Mouse (Mus musculus) liver, embryonic 13.5 days (tissue): ENCODE measurements around the gene Zbp1. TPM values are rescaled to one million over a fixed set of nuclear protein-coding genes. Genes with fewer than 3 reads are reported as not detected.

ENCODE experiments used
- ATAC-seq: fragments of 200-750 bp; cut with Nextera tagmentation; 2 replicates; pipeline ENCODE4 v1.8.0; 2017; ENCODE audit warnings: low read depth, mild to moderate bottlenecking, moderate number of reproducible peaks, moderate library complexity
- DNase-seq: peaks from one replicate; pipeline ENCODE4 v3.0.0; 2022
- H3K27ac ChIP-seq: fragments of 300-500 bp; sonication (generic); 2 replicates; pipeline ENCODE4 v1.5.1; 2015; ENCODE audit warnings: moderate library complexity, mild to moderate bottlenecking, inconsistent platforms
- H3K27me3 ChIP-seq: fragments of 300-500 bp; sonication (generic); 2 replicates; pipeline ENCODE4 v1.6.1; 2015; ENCODE audit warnings: mild to moderate bottlenecking, inconsistent platforms
- H3K36me3 ChIP-seq: fragments of 300-500 bp; sonication (generic); 2 replicates; pipeline ENCODE4 v1.6.1; 2015; ENCODE audit warnings: mild to moderate bottlenecking, inconsistent platforms
- H3K4me1 ChIP-seq: fragments of 300-500 bp; sonication (generic); replicated peaks from 2 replicates; pipeline ENCODE4 v1.6.1; 2015; ENCODE audit warnings: inconsistent platforms
- H3K4me2 ChIP-seq: fragments of 300-500 bp; sonication (generic); 2 replicates; pipeline ENCODE4 v1.6.1; 2015; ENCODE audit warnings: inconsistent platforms, mild to moderate bottlenecking, moderate library complexity
- H3K4me3 ChIP-seq: fragments of 300-500 bp; sonication (generic); replicated peaks from 2 replicates; pipeline ENCODE4 v1.5.1; 2015; ENCODE audit warnings: mild to moderate bottlenecking, inconsistent platforms
- H3K9ac ChIP-seq: fragments of 300-500 bp; sonication (generic); 2 replicates; pipeline ENCODE4 v1.6.1; 2015; ENCODE audit warnings: mild to moderate bottlenecking, inconsistent platforms
- H3K9me3 ChIP-seq: fragments of 300-500 bp; sonication (generic); replicated peaks from 2 replicates; pipeline ENCODE4 v1.6.1; 2016; ENCODE audit warnings: inconsistent platforms
- WGBS: fragments of 180-500 bp; shearing (Covaris S2); methylation state at CpG from one replicate; pipeline ENCODE4 v1.1.7; 2015; ENCODE audit not compliant: insufficient replicate concordance; 5-methylcytosine and 5-hydroxymethylcytosine counted together
- polyA plus RNA-seq: library from polyadenylated mRNA; unstranded; fragments of >200 nt; fragmentation: Nextera tagmentation; extraction: Ambion mirVana; gene quantifications from 2 replicates; pipeline ENCODE4 v1.2.1, GENCODE M21; 2015

Zbp1 gene
- polyA plus RNA-seq, 1 experiment from 2014 or later: 0.73 TPM

DNA sequence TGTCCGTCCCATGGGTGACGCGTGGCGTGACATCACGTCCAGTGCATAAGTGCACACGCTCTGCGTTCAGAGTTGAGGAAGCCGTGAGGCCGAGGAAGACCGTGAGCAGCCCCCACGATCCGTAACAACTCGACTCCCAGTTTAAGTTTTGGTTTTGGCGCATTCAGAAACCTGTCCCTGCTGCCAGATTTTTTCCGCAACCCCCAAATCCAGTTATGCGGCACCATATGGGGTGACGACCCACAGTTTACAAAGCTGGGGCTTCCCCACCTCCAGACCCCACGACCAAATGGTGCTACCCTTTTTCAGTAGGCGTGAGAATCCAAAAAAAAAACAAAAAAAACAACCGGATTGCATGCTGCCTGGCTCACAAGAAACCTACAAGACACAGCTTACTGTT is 26.5 kb upstream of the Zbp1 start:
- H3K4me1 ChIP-seq: no peaks in the 10 kb centered on the region
- H3K27me3 ChIP-seq: no peaks in the 10 kb centered on the region
- 69% methylated on average over 20 of the region's 20 CpGs for WGBS
- ATAC-seq (no peak), DNase-seq (no peak)
- H3K4me3 ChIP-seq: no peak overlapping the region
- H3K9me3 ChIP-seq: no peaks in the 10 kb centered on the region
- H3K36me3 ChIP-seq: no peaks in the 10 kb centered on the region
- H3K9ac ChIP-seq: no peak overlapping the region
- H3K27ac ChIP-seq: no peak overlapping the region
- no peak overlapping the region for H3K4me2 ChIP-seq

DNA sequence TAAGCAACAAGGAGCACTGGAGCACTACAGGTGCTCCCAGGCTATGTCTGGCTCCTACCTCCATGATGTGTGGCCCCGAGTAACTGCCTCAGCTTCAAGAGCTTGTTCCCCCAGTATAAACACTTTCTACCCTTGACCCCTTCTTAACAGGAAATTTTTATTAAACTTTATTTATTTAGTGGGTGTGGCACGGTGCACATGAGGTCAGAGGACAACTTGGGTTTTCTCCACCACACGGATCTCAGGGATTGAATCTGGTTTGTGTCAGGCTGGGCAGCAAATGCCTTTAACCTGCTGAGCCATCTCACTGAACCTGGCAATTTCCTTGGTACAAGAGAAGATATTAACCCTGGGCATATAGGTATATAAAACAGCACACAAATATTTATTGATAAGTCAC is 25.4 kb upstream of the Zbp1 start:
- H3K36me3 ChIP-seq: no peaks in the 10 kb centered on the region
- 52% methylated on average over 3 of the region's 3 CpGs for whole genome bisulfite sequencing
- no peak for ATAC-seq
- no peak overlapping the region for H3K27ac ChIP-seq
- no peaks in the 10 kb centered on the region for H3K27me3 ChIP-seq
- H3K9me3 ChIP-seq: no peaks in the 10 kb centered on the region
- no peak overlapping the region for H3K9ac ChIP-seq
- no peak for DNase-seq
- H3K4me1 ChIP-seq: no peaks in the 10 kb centered on the region
- H3K4me2 ChIP-seq: no peak overlapping the region
- no peak overlapping the region for H3K4me3 ChIP-seq

DNA sequence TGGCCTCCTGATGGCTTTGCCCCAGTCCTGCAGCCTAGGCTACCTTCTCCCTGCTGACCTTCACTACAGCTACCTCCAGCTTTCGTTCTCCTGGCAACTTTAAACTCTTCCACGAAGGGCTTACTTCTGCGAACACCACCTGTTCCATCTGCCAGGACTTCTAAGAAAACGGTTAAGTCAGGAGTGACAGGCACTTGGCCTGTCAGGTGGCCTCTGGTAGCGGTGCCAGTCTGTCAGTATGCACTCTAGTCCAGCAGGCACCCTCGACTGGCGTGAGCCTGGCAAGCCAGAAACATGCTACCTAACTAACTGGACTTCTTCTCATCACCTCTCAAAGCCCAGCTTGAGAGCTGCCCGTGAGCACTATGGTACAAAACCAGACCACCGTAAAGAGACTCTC is 24.9 kb upstream of the Zbp1 start:
- DNase-seq (no peak), ATAC-seq (no peak)
- Histone ChIP-seq H3K27me3 (no peaks in the 10 kb centered on the region), H3K4me3 (no peak overlapping the region), H3K9ac (no peak overlapping the region), H3K9me3 (no peaks in the 10 kb centered on the region), H3K27ac (no peak overlapping the region), H3K36me3 (no peaks in the 10 kb centered on the region), H3K4me1 (no peaks in the 10 kb centered on the region), H3K4me2 (no peak overlapping the region)
- 57% methylated on average over 9 of the region's 9 CpGs for WGBS

DNA sequence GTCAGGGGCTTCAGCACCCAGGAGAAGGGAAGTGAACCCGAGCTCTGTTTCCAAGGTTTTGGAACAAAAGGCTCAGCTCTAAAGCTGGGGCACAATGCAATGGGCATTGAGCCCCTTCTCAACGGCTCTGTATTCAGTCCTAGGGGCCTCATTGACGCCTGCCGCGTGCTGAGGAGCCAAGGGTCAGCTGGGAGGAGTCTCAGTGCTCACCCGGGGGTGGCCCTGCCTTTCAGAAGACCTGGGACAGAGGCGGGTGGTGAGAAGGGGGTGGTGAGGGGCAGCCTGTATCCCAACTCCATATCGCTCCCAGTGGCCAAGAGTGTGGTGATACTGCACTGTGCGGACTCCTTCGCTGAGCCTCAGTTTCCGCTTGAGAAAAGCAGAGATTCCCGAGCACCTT is 24.2 kb upstream of the Zbp1 start:
- Histone ChIP-seq H3K9me3 (no peaks in the 10 kb centered on the region), H3K27me3 (0 out of 2 replicates have a peak, but pooled peaks cover 2% of the 10 kb centered on the region), H3K36me3 (no peaks in the 10 kb centered on the region), H3K4me1 (no peaks in the 10 kb centered on the region), H3K4me2 (no peak overlapping the region), H3K9ac (no peak overlapping the region), H3K27ac (no peak overlapping the region), H3K4me3 (no peak overlapping the region)
- DNase-seq: no peak
- no peak for ATAC-seq
- 32% methylated on average over 12 of the region's 12 CpGs for WGBS

DNA sequence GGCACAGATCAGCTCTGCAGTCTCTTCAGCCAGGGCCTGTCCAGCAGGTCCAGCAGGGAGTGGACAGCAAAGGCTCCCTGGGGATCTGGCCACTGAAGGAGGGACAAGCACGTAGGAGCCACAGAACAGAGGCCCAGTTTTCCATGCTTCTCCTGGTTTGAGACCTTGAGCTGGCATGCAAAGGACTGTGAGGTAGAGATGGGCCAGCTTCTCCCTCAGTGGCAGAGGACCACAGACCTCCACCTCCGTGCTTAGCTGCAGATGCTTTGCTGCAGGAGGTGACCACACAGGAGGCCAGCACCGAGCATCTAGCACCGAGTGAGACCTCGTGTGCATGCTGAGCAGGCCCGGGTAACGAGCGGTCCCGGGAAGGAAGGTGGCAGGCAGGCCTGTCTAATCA is 22.0 kb upstream of the Zbp1 start:
- no peaks in the 10 kb centered on the region for H3K9me3 ChIP-seq
- 68% methylated on average over 9 of the region's 9 CpGs for WGBS
- no peak overlapping the region for H3K4me2 ChIP-seq
- H3K27ac ChIP-seq: no peak overlapping the region
- H3K27me3 ChIP-seq: 0 out of 2 replicates have a peak, but pooled peaks cover 2% of the 10 kb centered on the region
- DNase-seq (no peak), ATAC-seq (no peak)
- H3K4me1 ChIP-seq: no peaks in the 10 kb centered on the region
- no peak overlapping the region for H3K4me3 ChIP-seq
- no peaks in the 10 kb centered on the region for H3K36me3 ChIP-seq
- no peak overlapping the region for H3K9ac ChIP-seq

DNA sequence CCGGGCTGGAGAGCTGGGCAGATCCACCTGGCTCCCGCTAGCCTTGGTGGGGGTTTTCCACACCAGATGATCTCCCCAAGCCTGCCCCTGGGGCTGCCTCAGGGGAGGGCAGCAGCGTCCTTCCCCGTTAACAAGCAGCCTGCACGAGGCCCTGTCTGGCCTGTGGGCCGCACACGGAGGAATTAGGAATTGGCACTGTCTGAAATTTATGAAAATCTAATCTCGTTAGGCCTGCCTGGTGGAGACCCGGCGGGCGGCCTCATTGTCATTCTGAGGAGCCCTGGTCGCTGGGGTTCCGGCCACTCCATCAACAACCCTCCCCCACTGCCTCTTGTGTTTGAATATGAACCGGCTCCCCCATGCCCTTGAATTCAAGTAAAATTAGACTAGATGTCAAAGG is 19.8 kb upstream of the Zbp1 start:
- H3K9ac ChIP-seq: no peak overlapping the region
- H3K4me2 ChIP-seq: no peak overlapping the region
- H3K27ac ChIP-seq: no peak overlapping the region
- no peaks in the 10 kb centered on the region for H3K9me3 ChIP-seq
- H3K4me1 ChIP-seq: no peaks in the 10 kb centered on the region
- H3K36me3 ChIP-seq: no peaks in the 10 kb centered on the region
- H3K27me3 ChIP-seq: 0 out of 2 replicates have a peak, but pooled peaks cover 2% of the 10 kb centered on the region
- ATAC-seq: no peak
- WGBS: 40% methylated on average over 14 of the region's 14 CpGs
- DNase-seq: no peak
- no peak overlapping the region for H3K4me3 ChIP-seq

DNA sequence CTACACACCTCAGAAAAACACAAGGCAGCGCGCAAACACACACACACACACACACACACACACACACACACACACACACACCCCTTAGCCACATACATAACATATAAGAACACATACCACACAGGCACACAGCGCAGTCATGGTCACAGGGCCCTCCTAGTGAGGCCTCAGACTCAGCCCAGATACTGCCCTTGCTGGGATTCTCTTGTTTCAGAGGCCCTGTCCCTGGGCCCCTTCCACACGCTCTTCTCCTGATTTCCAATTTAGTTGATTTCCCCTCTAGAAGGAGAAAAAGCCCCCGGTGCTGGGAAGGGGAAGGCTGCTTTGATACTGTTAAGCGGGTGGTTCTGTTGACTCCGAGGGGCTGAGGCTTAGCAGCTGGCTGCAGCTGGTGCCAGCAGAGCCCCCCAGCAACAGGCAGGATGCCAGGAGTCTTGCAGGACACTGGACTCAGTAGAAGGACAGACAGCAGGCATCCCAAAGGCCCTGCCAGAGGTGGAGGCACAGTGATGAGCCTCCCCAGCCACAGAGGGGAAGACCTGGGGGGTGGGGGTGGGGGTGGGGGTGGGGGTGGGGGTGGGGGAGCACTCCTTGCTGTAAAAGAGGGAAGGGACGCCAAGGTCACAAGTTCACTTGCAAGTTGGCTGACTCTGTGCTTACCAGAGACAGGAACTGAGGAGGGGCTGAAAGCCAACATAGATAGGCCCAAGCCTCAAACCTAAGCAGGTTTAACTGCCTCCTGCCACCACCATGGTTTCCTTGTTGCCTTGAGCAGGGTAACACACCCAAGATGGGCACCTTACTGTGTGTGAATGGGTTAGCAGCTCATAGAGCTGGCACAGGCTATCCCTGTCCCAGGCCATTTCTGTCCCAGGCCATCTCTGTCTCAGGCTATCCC is 17.0 kb upstream of the Zbp1 start:
- H3K9ac ChIP-seq: no peak overlapping the region
- no peak overlapping the region for H3K4me2 ChIP-seq
- H3K4me1 ChIP-seq: no peaks in the 10 kb centered on the region
- no peaks in the 10 kb centered on the region for H3K9me3 ChIP-seq
- H3K27me3 ChIP-seq: 0 out of 2 replicates have a peak, but pooled peaks cover 2% of the 10 kb centered on the region
- WGBS: 53% methylated on average over 8 of the region's 8 CpGs
- ATAC-seq: 0 out of 2 replicates have a peak, but pooled peaks have one; percentile 9
- no peak for DNase-seq
- no peaks in the 10 kb centered on the region for H3K36me3 ChIP-seq
- H3K27ac ChIP-seq: no peak overlapping the region
- H3K4me3 ChIP-seq: no peak overlapping the region

DNA sequence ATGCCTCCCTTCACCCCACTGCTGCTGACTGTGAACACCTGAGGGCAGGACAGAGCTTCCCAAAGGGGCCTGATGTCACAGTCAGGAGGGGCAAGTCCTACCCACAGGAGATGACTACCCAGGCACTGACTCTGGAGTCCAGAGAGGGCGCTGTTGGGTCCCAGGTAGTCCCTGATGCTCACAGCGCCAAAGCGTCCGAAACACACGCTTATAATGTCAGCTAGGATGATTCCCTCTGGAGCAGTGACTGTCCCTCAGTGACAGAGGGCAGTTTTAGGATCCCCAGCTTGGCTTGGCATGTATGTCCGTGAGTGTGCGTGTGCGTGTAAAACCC is 14.0 kb upstream of the Zbp1 start:
- ATAC-seq: no peak
- WGBS: 77% methylated on average over 8 of the region's 8 CpGs
- no peaks in the 10 kb centered on the region for H3K27me3 ChIP-seq
- no peak overlapping the region for H3K27ac ChIP-seq
- no peak overlapping the region for H3K4me2 ChIP-seq
- no peak for DNase-seq
- no peaks in the 10 kb centered on the region for H3K36me3 ChIP-seq
- no peaks in the 10 kb centered on the region for H3K9me3 ChIP-seq
- H3K9ac ChIP-seq: no peak overlapping the region
- H3K4me3 ChIP-seq: no peak overlapping the region
- H3K4me1 ChIP-seq: no peaks in the 10 kb centered on the region; the same call in 1 of the 2 replicates

DNA sequence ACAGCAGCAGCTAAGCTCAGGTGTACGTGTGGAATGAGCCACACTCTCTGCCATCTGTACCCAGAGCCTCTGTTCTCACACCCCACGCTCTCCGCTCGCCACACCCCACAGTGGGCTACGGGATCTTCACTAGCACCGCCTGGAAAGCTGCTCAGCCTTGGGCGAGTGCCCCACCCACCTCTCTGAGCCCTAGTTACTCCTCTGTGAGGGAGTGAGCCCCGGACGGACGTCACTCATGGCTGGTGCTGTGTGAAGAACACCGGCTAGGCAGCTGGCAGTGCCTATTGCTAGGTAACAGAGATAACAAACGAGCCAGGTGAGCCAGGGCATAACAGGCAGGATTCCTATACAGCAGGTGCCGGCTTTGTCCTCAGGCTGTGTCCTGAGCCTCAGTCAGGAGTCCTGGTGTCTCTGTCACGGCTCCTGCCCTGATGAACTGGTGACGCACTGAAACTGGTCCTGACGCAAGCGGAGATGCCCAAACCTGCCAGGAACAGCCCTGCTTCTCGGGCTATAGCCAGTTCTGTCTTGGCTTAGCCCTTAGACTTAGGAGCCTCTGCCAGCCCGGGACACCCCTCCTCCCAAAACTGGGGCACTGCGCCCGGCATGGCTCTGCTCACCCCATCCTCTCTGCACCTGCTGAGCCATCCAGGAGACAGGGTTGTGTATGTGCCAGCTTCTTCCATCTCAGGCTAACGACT is 13.5 kb upstream of the Zbp1 start:
- WGBS: 73% methylated on average over 22 of the region's 22 CpGs
- DNase-seq (no peak), ATAC-seq (no peak)
- no peaks in the 10 kb centered on the region for H3K27me3 ChIP-seq
- no peak overlapping the region for H3K9ac ChIP-seq
- no peaks in the 10 kb centered on the region for H3K9me3 ChIP-seq
- H3K27ac ChIP-seq: no peak overlapping the region
- no peak overlapping the region for H3K4me3 ChIP-seq
- no peaks in the 10 kb centered on the region for H3K36me3 ChIP-seq
- no peaks in the 10 kb centered on the region; the same call in 1 of the 2 replicates for H3K4me1 ChIP-seq
- no peak overlapping the region for H3K4me2 ChIP-seq

DNA sequence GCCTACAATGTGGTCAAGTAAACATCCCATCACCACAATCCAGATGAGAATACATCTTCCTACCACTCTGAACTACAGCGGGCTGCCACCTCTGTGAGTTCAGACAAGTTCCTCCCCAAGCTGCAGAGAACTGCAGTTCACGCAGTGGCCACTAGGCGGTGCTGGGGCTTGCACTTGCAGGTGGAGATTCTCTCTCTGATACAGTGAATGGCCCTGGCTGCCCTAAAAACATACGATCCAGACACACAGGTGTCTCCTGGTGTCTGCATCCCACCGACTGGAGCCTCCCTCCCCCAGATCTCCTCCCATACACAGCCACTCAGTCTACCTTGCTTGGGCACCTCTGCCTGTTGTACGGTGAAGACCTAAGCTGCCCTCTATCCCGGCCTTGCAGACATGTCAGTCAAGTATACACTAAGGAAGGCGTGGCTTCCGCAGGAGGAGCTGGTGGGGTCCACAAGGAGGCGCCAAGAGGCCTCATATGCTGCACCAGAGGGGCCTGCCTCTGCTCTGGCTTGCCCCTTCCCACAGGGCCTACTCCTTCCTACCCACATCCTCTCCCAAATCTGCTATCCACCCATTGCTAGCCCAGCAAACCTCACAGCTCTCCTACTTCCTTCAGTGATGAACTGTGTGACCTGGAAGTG is 11.0 kb upstream of the Zbp1 start:
- H3K4me1 ChIP-seq: no peaks in the 10 kb centered on the region; the same call in 1 of the 2 replicates
- WGBS: 4% methylated on average over 10 of the region's 10 CpGs
- H3K4me2 ChIP-seq: peak overlapping the region; percentile 41; the same call in 1 of the 2 replicates
- H3K9ac ChIP-seq: no peak overlapping the region
- no peaks in the 10 kb centered on the region; the same call in 1 of the 2 replicates for H3K27me3 ChIP-seq
- H3K4me3 ChIP-seq: no peak overlapping the region
- no peaks in the 10 kb centered on the region for H3K9me3 ChIP-seq
- no peak overlapping the region for H3K27ac ChIP-seq
- peak; percentile 53 for DNase-seq
- H3K36me3 ChIP-seq: no peaks in the 10 kb centered on the region
- peak; percentile 47 for ATAC-seq

DNA sequence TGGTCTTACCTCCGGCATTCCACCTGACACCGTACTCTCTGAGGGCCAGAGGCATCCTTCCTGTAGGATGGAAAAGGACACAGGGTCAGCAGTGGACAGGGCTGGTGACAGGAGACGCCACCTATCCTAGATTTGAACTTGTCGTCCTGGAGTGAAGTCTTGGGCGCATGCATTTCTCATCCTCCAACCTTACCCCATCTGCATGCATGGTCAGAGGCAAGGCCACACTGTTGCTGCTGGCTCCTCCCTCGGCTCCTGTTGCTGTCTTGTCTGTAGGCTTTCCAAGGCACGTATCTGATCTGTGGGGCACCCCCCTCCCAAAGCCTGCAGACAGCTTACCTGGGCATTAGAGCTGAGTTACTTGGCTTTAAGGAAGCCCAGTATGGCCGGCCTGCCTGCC is 9.8 kb upstream of the Zbp1 start:
- no peaks in the 10 kb centered on the region; the same call in 1 of the 2 replicates for H3K27me3 ChIP-seq
- H3K36me3 ChIP-seq: no peaks in the 10 kb centered on the region
- 67% methylated on average over 8 of the region's 8 CpGs for WGBS
- no peak overlapping the region for H3K27ac ChIP-seq
- H3K9me3 ChIP-seq: no peaks in the 10 kb centered on the region
- DNase-seq: no peak
- no peak overlapping the region for H3K4me2 ChIP-seq
- no peak for ATAC-seq
- no peaks in the 10 kb centered on the region; the same call in 1 of the 2 replicates for H3K4me1 ChIP-seq
- H3K9ac ChIP-seq: no peak overlapping the region
- no peak overlapping the region for H3K4me3 ChIP-seq
